Mouse (Mus musculus): ENCODE data around the gene Cylc1.

GRCm38 (mm10) chrX:111078680-111079079, 31.5 kb upstream of the Cylc1 start:
- no peak for TF ChIP-seq GATA1 (IDR thresholded peaks at IDR 0.05; ENCODE audit: borderline replicate concordance, low read length)
- TF ChIP-seq CTCF (IDR thresholded peaks at IDR 0.05; ENCODE audit: low read depth, low read length): no peak
- TF ChIP-seq TAL1 (conservative IDR thresholded peaks at IDR 0.05; ENCODE audit: low read depth, low read length): peak; percentile 65; the same call in 1 of the 2 replicates
- TF ChIP-seq POLR2AphosphoS5 (IDR thresholded peaks at IDR 0.05; ENCODE audit: insufficient replicate concordance, low read depth, low read length): no peak

Data from G1E (cell line).